Mouse (Mus musculus) erythroblast, embryonic 14.5 days (primary cell): ENCODE data around the gene Frs3.

Experiments used
- GATA1 ChIP-seq: IDR thresholded peaks from 2 replicates; pipeline ENCODE4 v1.6.1; 2012; ENCODE audit warnings: low read length, inconsistent platforms, mixed read lengths
- TAL1 ChIP-seq: IDR thresholded peaks from 3 replicates; pipeline ENCODE4 v1.6.1; 2012; ENCODE audit warnings: low read length, inconsistent platforms, mixed read lengths

DNA sequence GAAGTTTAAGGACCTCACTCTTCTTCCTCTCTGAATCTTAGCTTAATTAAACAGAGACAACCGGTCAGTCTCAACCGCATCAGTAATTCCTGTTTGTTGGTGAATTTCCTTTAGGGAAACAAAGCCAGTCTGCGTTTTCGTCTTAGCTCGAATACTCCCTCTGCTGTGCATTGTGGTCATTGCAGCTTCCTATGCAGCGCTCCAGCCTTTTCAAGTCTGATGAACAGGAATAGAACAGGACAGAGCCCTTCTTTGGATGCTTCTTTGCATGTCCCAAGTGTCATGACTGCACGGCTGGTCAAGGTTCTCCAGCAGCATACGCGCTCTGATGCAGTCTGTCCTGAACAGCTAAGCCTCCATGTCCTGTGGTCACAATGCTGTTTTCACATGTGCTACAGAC lies 12.2 kb upstream of the Frs3 start:
- TF ChIP-seq GATA1 (no peak), TAL1 (no peak)
